Mouse (Mus musculus) cerebellum, adult 2 months (tissue): Measurements from ENCODE around the gene Timm29.

Experiments
- CTCF ChIP-seq: fragments of 200-500 bp; IDR thresholded peaks from 2 replicates; pipeline ENCODE4 v1.5.1; 2011; ENCODE audit warnings: low read depth, mild to moderate bottlenecking, control low read depth, low read length, moderate library complexity, borderline replicate concordance; ENCODE audit not compliant: insufficient read depth
- POLR2A ChIP-seq: fragments of 200-500 bp; IDR thresholded peaks from 2 replicates; pipeline ENCODE4 v1.6.1; 2011; ENCODE audit warnings: low read length, control low read depth, borderline replicate concordance; ENCODE audit not compliant: insufficient read depth

DNA sequence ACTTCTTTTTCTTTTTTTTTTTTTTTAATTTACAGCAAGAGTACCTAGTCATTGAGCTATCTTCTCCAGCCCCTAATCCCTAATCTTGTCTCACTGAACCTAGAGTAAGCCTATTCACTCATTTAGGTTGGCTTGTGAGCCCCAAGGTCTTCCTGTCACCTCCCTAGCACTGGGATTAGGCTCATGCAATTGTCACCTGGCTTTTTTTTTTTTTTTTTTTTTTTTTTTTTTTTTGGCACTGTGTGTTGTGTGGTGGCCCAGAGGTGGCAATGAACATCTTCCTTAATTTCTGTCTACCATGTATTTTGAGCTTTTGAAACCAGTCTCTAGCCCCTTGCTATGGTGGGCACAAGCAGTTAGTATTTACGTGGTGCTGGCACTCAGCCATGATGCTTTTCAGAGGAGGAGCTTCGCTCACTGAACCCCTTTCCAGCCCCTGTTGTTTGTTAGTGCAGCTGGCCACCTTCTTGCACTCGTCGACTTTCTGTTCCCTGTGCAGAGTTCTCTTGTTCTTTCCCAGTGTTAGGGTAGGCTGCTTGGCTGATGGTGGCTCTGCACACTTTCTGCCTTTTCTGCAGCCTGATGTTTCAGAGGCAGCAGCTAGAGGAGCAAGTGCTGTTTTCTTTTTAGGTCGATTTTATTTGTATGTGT lies 34.7 kb downstream of the Timm29 start:
- no peak for TF ChIP-seq CTCF
- TF ChIP-seq POLR2A: no peak
